Mouse (Mus musculus): Measurements from ENCODE around the gene Gm29094. TPM values are rescaled to one million over a fixed set of nuclear protein-coding genes. Genes with fewer than 3 reads are reported as not detected.

Gene Gm29094
- total RNA-seq, 2 experiments from 2014 or later = not detected

GRCm38 (mm10) chr9:89253400-89253799 is 54.2 kb downstream of the Gm29094 start:
- no peak for DNase-seq

GRCm38 (mm10) chr9:89256556-89257335 is 57.6 kb downstream of the Gm29094 start:
- DNase-seq = no peak

- no peak for DNase-seq
These were observed 64.8 kb downstream of the Gm29094 start for GRCm38 (mm10) chr9:89263968-89264367.

GRCm38 (mm10) chr9:89264571-89264970 is 65.4 kb downstream of the Gm29094 start:
- no peak for DNase-seq

Other genes starting within 250 kb of the Gm29094 start
- not detected for gene Bcl2a1a, start 242.5 kb upstream of the Gm29094 start, total RNA-seq (2021)
- gene Trim43b, start 106.5 kb upstream of the Gm29094 start, total RNA-seq (2021) = not detected
- gene Bcl2a1b, start 170 bp upstream of the Gm29094 start, total RNA-seq (2021) = not detected
- 10 to 100 TPM in 1 of 2 experiments, 1 to 10 TPM in 1; 4.9 to 14.1 TPM for gene Mthfs, start 11.3 kb downstream of the Gm29094 start, total RNA-seq (2021)